Mouse (Mus musculus) v-Abl transformed pro-B cells (cell line): ENCODE results near the gene Slc3a2.

Experiments used
- in situ Hi-C, 2 experiments: fragments of 400-800 bp; cut with MboI; formaldehyde crosslinking; loops; one replicate each; pipeline ENCODE4 v1.15.1; 2025; ENCODE audit not compliant: unreplicated experiment in 2 of 2

Gene Slc3a2

DNA sequence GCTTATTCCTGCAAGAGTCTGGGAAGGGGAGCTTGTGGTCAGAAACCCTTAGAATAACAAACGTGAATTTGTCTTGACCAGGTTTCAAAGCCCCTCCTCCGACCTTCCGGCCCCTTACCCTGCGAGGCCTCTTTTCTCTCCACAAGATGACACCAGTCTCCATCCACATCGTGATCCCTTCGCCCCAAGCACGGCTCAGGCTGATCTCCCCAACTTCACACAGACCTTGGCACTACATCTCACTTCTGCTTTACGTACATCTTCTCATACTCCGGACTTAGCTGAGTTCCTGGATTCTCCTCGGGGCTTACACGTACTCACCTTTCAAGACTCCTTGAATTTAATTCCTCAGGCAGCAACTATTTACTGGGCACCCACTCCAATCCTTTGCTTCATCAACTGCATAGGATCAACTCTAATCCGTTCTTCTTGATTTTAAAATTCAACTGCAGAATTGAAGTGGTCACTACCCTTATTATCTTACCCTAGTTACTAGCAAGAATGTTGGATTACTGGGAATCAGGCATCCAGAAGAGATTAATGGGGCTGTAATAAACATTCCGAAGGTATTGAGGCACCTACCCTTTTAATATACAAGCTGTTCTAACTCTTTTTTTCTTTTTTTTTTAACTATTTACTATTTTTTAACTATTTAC is 9.0 kb downstream of the Slc3a2 start:
- in situ Hi-C loops, result loop anchor here (10.0 to 25.0 kb wide), 3 partner anchors 111 to 1498 kb away; partner anchors contain the start of genes AC129217.1 (in 1 of the 2), Fen1 (in 1 of the 2), Hnrnpul2 (in 1 of the 2) and Tmem258 (in 1 of the 2)

- in situ Hi-C loops, result loop anchor here (10.0 to 25.0 kb wide), 3 partner anchors 111 to 1499 kb away; partner anchors contain the start of genes AC129217.1 (in 1 of the 2), Fen1 (in 1 of the 2), Hnrnpul2 (in 1 of the 2) and Tmem258 (in 1 of the 2)
Observed at GRCm38 (mm10) chr19:8713306-8713996, 9.7 kb downstream of the Slc3a2 start.

GRCm38 (mm10) chr19:8712870-8713305 is 10.3 kb downstream of the Slc3a2 start:
- in situ Hi-C loops, result loop anchor here (10.0 to 25.0 kb wide), 3 partner anchors 112 to 1499 kb away; partner anchors contain the start of genes AC129217.1 (in 1 of the 2), Fen1 (in 1 of the 2), Hnrnpul2 (in 1 of the 2) and Tmem258 (in 1 of the 2)

DNA sequence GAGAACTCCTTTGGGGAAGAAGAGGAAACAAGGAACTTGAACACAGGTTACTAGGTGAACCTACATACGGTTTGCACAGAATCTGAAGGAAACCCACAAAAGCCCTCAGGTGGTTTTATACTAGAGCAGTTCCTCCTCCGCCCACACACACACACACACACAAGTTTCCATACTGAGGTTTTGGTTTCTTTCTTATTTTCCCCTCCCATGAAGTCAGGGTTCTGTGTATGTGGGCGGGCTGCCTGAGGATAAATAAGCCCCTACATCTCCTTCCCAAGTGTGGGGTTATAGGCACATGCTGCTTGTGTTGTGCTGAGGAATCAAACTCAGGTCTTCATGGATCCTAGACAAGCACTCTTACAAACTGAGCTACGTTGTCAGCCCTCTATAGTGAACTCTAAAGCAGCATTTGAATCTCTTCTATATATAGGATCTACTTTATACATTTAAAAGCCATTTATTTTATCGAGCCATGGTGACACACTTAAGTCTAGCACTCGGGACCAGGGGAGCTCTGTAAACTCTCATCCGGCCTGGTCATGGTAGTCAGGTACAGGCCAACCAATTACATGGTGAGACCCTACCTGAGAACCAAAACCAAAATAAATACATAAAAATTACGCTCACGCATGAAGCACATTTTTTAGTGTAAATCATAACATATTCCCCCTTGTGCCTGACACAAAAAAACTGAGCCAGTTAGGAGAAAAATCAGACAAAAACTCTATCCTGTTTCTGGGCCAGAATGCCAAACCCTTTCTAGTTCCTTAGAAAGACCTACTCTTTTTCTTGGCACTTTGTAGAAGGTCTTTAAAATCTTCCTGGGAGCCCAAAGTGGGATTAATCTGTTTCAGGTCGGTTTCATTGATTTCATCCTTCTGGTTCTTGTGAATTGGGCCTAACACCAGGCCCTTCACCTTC is 11.0 kb downstream of the Slc3a2 start:
- in situ Hi-C loops, result loop anchor here (10.0 to 25.0 kb wide), 3 partner anchors 113 to 1500 kb away; partner anchors contain the start of genes AC129217.1 (in 1 of the 2), Fen1 (in 1 of the 2), Hnrnpul2 (in 1 of the 2) and Tmem258 (in 1 of the 2)

DNA sequence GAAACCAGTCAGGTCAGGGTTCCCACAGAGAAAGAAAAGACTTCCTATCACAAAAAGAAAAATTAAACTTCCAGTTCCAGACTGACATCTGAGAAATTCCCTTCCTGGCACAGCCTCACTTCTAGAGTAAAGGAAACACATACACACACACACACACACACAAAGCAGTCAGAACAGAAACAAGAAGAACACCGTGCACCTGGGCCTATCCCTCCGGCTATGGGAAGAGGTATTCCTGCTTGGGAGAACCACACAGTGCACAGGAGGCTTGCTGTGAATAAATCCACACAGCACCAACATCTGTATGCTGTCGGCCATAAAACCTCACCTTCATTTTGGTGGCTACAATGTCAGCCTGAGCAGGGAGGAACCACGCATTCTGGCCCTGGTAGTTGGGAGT is 11.7 kb downstream of the Slc3a2 start:
- in situ Hi-C loops, result loop anchor here (10.0 to 25.0 kb wide), 3 partner anchors 113 to 1501 kb away; partner anchors contain the start of genes AC129217.1 (in 1 of the 2), Fen1 (in 1 of the 2), Hnrnpul2 (in 1 of the 2) and Tmem258 (in 1 of the 2)

DNA sequence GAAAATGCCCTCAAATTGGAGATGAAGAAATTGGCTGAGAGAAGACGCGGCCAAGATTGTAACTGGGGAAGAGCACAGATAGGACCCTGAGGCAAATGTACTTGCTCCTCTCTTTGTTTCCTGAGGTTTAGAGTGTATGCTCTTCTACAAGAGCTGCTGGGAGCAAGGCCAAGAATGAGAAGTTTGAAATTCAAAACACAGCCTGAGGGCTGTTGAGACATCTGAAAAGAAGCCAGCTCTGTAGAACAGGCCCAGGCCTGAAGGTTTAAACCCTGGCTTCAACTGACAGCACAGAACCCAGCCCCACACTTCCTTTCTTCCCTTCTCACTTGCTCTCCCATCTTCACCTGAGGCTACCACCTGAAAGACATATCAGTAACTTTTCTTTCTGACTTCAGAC is 13.1 kb downstream of the Slc3a2 start:
- in situ Hi-C loops, result loop anchor here (10.0 to 25.0 kb wide), 3 partner anchors 115 to 1502 kb away; partner anchors contain the start of genes AC129217.1 (in 1 of the 2), Fen1 (in 1 of the 2), Hnrnpul2 (in 1 of the 2) and Tmem258 (in 1 of the 2)

- in situ Hi-C loops, result loop anchor here in 1 of 2 experiments (25.0 kb wide), 1 partner anchor 1503 kb away; the partner anchor contains the start of genes Fen1 and Tmem258
Observed at GRCm38 (mm10) chr19:8708954-8709353, 14.2 kb downstream of the Slc3a2 start.

GRCm38 (mm10) chr19:8706930-8707329 is 16.2 kb downstream of the Slc3a2 start:
- in situ Hi-C loops, result loop anchor here in 1 of 2 experiments (25.0 kb wide), 1 partner anchor 1505 kb away; the partner anchor contains the start of genes Fen1 and Tmem258

GRCm38 (mm10) chr19:8706132-8706667 is 17.0 kb downstream of the Slc3a2 start:
- in situ Hi-C loops, result loop anchor here in 1 of 2 experiments (25.0 kb wide), 1 partner anchor 1506 kb away; the partner anchor contains the start of genes Fen1 and Tmem258

GRCm38 (mm10) chr19:8705026-8705708 is 18.0 kb downstream of the Slc3a2 start:
- in situ Hi-C loops, result loop anchor here in 1 of 2 experiments (25.0 kb wide), 1 partner anchor 1507 kb away; the partner anchor contains the start of genes Fen1 and Tmem258

GRCm38 (mm10) chr19:8703571-8703970 is 19.6 kb downstream of the Slc3a2 start:
- in situ Hi-C loops, result loop anchor here in 1 of 2 experiments (25.0 kb wide), 1 partner anchor 1509 kb away; the partner anchor contains the start of genes Fen1 and Tmem258

GRCm38 (mm10) chr19:8702458-8702857 is 20.7 kb downstream of the Slc3a2 start:
- in situ Hi-C loops, result loop anchor here in 1 of 2 experiments (25.0 kb wide), 1 partner anchor 1510 kb away; the partner anchor contains the start of genes Fen1 and Tmem258

DNA sequence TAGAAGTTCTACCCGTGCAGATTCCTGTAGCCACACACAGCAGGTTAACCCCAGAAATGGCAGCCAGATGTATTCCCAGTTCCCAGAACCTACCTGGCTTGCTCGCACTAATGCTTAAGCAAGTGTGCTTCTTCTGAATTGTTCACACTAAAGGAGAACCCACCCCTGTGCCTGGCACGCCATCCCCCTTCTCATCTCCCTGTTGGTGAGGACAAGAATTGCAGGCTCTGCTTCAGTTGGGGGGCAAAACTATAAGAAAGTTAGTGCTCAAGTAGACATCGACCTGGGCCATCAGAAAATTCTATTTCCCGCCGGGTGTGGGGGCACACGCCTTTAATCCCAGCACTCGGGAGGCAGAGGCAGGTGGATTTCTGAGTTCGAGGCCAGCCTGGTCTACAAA is 23.5 kb downstream of the Slc3a2 start:
- in situ Hi-C loops, result loop anchor here (25.0 kb wide), 4 partner anchors 962 to 1513 kb away; partner anchors contain the start of genes Fen1 (in 1 of the 2), Scgb2a2 (in 1 of the 2) and Tmem258 (in 1 of the 2)

DNA sequence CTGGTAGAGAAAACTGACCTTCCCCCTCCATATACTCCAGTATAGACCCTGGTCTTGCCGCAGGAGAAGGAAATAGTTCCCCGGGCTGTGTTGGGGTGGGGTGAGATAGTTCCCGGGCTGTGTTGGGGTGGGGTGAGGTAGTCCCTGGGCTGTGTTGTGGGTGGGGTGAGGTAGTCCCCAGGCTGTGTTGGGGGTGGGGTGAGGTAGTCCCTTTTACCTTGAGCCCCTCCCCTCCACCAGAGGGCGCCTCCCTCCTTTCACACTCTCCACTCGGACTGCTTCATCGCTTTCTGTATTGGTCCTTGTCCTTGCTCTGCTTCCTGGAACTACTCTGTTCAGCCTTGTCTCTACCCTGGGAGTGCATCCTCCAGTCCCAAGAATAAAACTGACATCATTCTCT is 27.8 kb downstream of the Slc3a2 start:
- in situ Hi-C loops, result loop anchor here (25.0 kb wide), 3 partner anchors 958 to 1167 kb away; partner anchors contain the start of gene Scgb2a2 (in 1 of the 2)

DNA sequence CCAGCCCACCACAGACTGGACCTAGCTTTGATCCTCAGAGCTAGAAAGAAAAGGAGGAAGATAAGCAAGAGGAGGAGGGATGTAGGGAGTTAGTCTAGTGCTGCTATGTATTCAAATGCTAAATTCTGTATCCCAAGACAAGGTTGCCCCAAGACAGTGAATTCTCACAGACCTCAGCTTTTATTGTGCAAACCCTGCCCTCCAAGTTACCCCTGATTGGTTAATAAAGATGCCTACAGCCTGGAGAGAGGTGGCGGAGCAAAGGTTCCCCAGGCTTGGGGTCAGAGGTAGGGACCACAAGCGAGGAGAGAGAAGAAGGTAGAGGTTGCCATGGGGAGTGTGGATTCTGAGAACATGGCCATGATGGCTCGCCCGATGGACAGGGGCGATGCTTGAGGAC is 30.4 kb downstream of the Slc3a2 start:
- in situ Hi-C loops, result loop anchor here (25.0 kb wide), 3 partner anchors 955 to 1170 kb away; partner anchors contain the start of gene Scgb2a2 (in 1 of the 2)

DNA sequence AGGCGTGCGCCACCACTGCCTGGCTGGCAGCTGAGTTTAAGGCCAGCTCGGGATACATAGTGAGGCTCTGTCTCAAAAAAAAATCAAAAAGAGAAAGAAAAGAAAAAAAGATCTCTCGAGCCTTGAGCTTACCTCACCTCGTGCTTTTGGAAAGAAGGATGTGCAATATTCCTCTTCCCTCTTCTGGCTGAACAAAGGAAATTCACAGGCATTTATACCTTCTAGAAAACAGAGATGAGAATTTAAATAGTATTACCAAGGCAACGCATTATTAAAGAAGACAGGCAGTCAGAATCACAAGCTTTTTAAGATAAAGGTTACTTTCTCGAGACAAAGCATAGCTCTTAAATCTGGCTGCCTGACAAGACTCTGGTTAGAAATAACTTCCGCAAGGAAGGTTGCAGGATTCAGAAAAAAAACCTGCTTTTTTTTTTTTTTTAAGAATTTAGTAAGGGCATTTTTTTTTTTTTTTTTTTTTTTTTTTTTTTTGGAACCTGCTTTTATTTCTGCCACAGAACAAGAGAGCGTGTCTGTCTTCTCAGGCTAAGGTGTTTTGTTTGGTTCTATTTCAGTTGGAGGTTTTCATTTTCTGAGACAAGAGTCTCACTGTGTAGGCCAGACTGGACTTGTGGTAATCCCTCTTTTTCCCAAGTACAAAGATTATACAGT is 31.2 kb downstream of the Slc3a2 start:
- in situ Hi-C loops, result loop anchor here (25.0 kb wide), 3 partner anchors 955 to 1170 kb away; partner anchors contain the start of gene Scgb2a2 (in 1 of the 2)

GRCm38 (mm10) chr19:8683627-8684026 is 39.5 kb downstream of the Slc3a2 start:
- in situ Hi-C loops, result loop anchor here (5.0 to 25.0 kb wide), 4 partner anchors 106 to 1179 kb away; partner anchors contain the start of gene Scgb2a2 (in 1 of the 2)
